Mouse (Mus musculus) adrenal gland, adult 8-10 months (tissue): ENCODE measurements around the gene Col15a1. TPM values are rescaled to one million over a fixed set of nuclear protein-coding genes. Genes with fewer than 3 reads are reported as not detected.

Experiments used
- DNase-seq: peaks from one replicate; pipeline ENCODE4 v3.0.0; 2022
- total RNA-seq, 4 experiments: library from RNA; stranded (reverse); gene quantifications; 2 replicates each; pipeline ENCODE4 v1.2.4; 2022

Col15a1 gene
- total RNA-seq: 10 to 100 TPM in 3 of 4 experiments, 1 to 10 TPM in 1; 8.0 to 93.5 (median 30.0) TPM

GRCm38 (mm10) chr4:47207969-47208420 lies at the start of gene Col15a1:
Gene Col15a1, plus strand, starts transcription at chr4:47208161.
- no peak for DNase-seq

- no peak for DNase-seq
Observed at GRCm38 (mm10) chr4:47161103-47161755, 46.7 kb upstream of the Col15a1 start.

- no peak for DNase-seq
Observed at GRCm38 (mm10) chr4:47161756-47162587, 46.0 kb upstream of the Col15a1 start.

GRCm38 (mm10) chr4:47172314-47172713 lies 35.6 kb upstream of the Col15a1 start:
- no peak for DNase-seq

- DNase-seq: no peak
Observed at GRCm38 (mm10) chr4:47177101-47177500, 30.9 kb upstream of the Col15a1 start.

GRCm38 (mm10) chr4:47178261-47178961 lies 29.6 kb upstream of the Col15a1 start:
- DNase-seq: no peak

- no peak for DNase-seq
Observed at GRCm38 (mm10) chr4:47179535-47179934, 28.4 kb upstream of the Col15a1 start.

GRCm38 (mm10) chr4:47184058-47184661 lies 23.8 kb upstream of the Col15a1 start:
- DNase-seq: no peak

GRCm38 (mm10) chr4:47186514-47186913 lies 21.4 kb upstream of the Col15a1 start:
- no peak for DNase-seq

GRCm38 (mm10) chr4:47196173-47196572 lies 11.8 kb upstream of the Col15a1 start:
- DNase-seq: no peak

- no peak for DNase-seq
Observed at GRCm38 (mm10) chr4:47203643-47204042, 4.3 kb upstream of the Col15a1 start.

- no peak for DNase-seq
Observed at GRCm38 (mm10) chr4:47205846-47206245, 2.1 kb upstream of the Col15a1 start.

GRCm38 (mm10) chr4:47208421-47208991 lies 545 bp downstream of the Col15a1 start:
- no peak for DNase-seq

GRCm38 (mm10) chr4:47209466-47209865 lies 1.5 kb downstream of the Col15a1 start:
- no peak for DNase-seq

GRCm38 (mm10) chr4:47218828-47219227 lies 10.9 kb downstream of the Col15a1 start:
- no peak for DNase-seq

GRCm38 (mm10) chr4:47219393-47219792 lies 11.4 kb downstream of the Col15a1 start:
- no peak for DNase-seq

GRCm38 (mm10) chr4:47220544-47220943 lies 12.6 kb downstream of the Col15a1 start:
- DNase-seq: no peak

- no peak for DNase-seq
Observed at GRCm38 (mm10) chr4:47222146-47222545, 14.2 kb downstream of the Col15a1 start.

- no peak for DNase-seq
Observed at GRCm38 (mm10) chr4:47225920-47226319, 18.0 kb downstream of the Col15a1 start.

GRCm38 (mm10) chr4:47227101-47227500 lies 19.1 kb downstream of the Col15a1 start:
- DNase-seq: no peak

GRCm38 (mm10) chr4:47227756-47228155 lies 19.8 kb downstream of the Col15a1 start:
- DNase-seq: no peak

- no peak for DNase-seq
Observed at GRCm38 (mm10) chr4:47228945-47229344, 21.0 kb downstream of the Col15a1 start.
